Mouse (Mus musculus) neural tube, embryonic 12.5 days (tissue): ENCODE results near the gene Rbpjl. TPM values are rescaled to one million over a fixed set of nuclear protein-coding genes. Genes with fewer than 3 reads are reported as not detected.

Source experiments
- ATAC-seq: fragments of 200-750 bp; cut with Nextera tagmentation; 2 replicates; pipeline ENCODE4 v1.8.0; 2017; ENCODE audit warnings: low read depth, mild to moderate bottlenecking, moderate TSS enrichment, moderate library complexity; ENCODE audit not compliant: low FRiP score
- H3K27ac ChIP-seq: fragments of 300-500 bp; sonication (generic); 2 replicates; pipeline ENCODE4 v1.5.1; 2016
- H3K27me3 ChIP-seq: fragments of 300-500 bp; sonication (generic); replicated peaks from 2 replicates; pipeline ENCODE4 v1.6.1; 2016; ENCODE audit warnings: mild to moderate bottlenecking
- H3K36me3 ChIP-seq: fragments of 300-500 bp; sonication (generic); 2 replicates; pipeline ENCODE4 v1.6.1; 2016; ENCODE audit warnings: mild to moderate bottlenecking
- H3K4me1 ChIP-seq: fragments of 300-500 bp; sonication (generic); 2 replicates; pipeline ENCODE4 v1.6.1; 2016
- H3K4me2 ChIP-seq: fragments of 300-500 bp; sonication (generic); replicated peaks from 2 replicates; pipeline ENCODE4 v1.6.1; 2016; ENCODE audit warnings: mild to moderate bottlenecking
- H3K4me3 ChIP-seq: fragments of 300-500 bp; sonication (generic); 2 replicates; pipeline ENCODE4 v1.5.1; 2016
- H3K9ac ChIP-seq: fragments of 300-500 bp; sonication (generic); 2 replicates; pipeline ENCODE4 v1.6.1; 2016; ENCODE audit warnings: mild to moderate bottlenecking
- H3K9me3 ChIP-seq: fragments of 300-500 bp; sonication (generic); 2 replicates; pipeline ENCODE4 v1.6.1; 2016; ENCODE audit warnings: mild to moderate bottlenecking
- WGBS: fragments of 180-500 bp; shearing (Covaris S2); methylation state at CpG from one replicate; pipeline ENCODE4 v1.1.7; 2016; 5-methylcytosine and 5-hydroxymethylcytosine counted together
- polyA plus RNA-seq: library from polyadenylated mRNA; unstranded; fragments of >200 nt; fragmentation: Nextera tagmentation; extraction: Ambion mirVana; gene quantifications from 2 replicates; pipeline ENCODE4 v1.2.1, GENCODE M21; 2016

Rbpjl gene
- polyA plus RNA-seq, 1 experiment from 2014 or later = 0.13 TPM

DNA sequence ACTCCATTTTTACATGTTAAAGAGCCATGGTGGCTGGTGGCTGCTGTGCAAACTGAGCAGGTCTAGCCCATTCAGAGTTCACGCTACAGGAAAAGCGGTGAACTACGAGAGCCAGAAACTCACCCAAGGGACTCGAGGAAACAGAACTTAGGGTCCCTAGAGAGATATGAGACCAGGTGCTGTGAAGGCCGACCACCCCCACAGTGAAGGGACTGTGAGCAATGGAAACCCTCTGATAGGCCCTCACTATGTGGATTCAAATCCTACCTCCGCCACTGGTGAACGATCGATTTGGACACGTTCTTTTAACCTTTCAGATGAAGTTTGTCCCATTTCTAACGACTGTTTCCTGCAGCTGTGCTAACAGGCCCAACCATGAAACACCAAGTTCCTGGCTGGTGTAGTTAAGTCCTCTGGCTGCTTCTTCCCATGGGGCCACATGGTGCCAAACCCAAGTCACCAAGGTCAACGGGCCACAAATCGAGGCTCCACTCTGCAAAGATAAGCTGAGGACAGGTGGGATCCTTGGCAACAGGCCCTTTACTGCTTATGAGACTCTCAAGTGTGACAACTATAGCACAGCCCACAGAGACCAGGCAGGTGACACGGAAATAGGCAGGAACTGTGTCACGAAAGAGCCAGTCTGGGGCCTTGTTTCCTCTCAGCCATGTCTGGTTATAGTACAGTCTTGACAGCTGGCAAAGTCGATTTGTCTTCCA lies 19.9 kb downstream of the Rbpjl start:
- H3K4me2 ChIP-seq = no peak overlapping the region
- no peak overlapping the region for H3K4me3 ChIP-seq
- no peaks in the 10 kb centered on the region for H3K9me3 ChIP-seq
- ATAC-seq = no peak
- 91% methylated on average over 15 of the region's 15 CpGs for WGBS
- no peaks in the 10 kb centered on the region for H3K27me3 ChIP-seq
- H3K27ac ChIP-seq = no peak overlapping the region
- no peaks in the 10 kb centered on the region for H3K36me3 ChIP-seq
- no peak overlapping the region for H3K9ac ChIP-seq
- no peaks in the 10 kb centered on the region for H3K4me1 ChIP-seq

DNA sequence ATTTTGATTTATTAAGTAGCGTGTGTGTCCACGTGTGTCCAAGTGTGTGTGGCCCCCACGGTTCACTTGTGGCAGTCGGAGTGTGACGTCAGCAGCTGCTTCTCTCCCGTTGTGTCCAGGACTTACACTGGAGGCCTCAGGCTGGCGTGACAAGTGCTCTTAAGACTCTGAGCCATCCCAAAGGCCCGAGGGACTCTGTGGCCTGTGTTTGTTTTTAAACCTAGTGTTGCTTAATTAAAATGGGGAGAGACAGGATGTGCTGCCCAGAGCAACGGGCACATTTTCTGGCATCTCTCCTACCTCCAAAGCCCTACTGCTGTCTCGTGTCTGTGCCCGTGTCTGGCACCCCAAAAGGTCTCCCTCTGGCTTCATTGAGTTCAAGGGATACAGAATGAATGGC lies 20.5 kb downstream of the Rbpjl start:
- no peak overlapping the region for H3K9ac ChIP-seq
- H3K4me1 ChIP-seq = no peaks in the 10 kb centered on the region
- no peak overlapping the region for H3K4me2 ChIP-seq
- no peaks in the 10 kb centered on the region for H3K9me3 ChIP-seq
- no peaks in the 10 kb centered on the region for H3K36me3 ChIP-seq
- 87% methylated on average over 11 of the region's 11 CpGs for WGBS
- H3K4me3 ChIP-seq = no peak overlapping the region
- H3K27me3 ChIP-seq = no peaks in the 10 kb centered on the region
- H3K27ac ChIP-seq = no peak overlapping the region
- ATAC-seq = no peak

DNA sequence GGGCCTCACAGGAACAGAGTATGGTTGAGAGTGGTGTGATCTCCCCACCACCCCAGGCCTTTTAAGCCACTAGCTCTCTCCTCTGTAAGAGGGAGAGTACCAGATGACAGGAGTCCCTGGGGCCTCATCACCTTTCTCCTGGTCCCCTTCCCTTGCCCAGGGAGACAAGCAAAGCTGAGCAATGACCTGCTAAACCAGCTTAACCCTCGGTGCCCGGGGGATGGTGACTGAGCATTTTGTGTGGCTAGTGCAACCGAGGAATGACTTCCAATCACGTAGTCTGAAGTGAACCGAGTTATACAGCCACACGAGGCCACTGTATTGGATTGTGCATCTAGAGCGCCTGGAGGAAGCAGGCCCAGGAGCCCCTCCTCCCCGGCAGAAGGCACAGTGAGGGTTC lies 21.5 kb downstream of the Rbpjl start:
- H3K4me3 ChIP-seq = no peak overlapping the region
- H3K4me1 ChIP-seq = no peaks in the 10 kb centered on the region
- no peaks in the 10 kb centered on the region for H3K27me3 ChIP-seq
- no peak overlapping the region for H3K4me2 ChIP-seq
- H3K36me3 ChIP-seq = no peaks in the 10 kb centered on the region
- no peak overlapping the region for H3K9ac ChIP-seq
- 84% methylated on average over 8 of the region's 8 CpGs for WGBS
- H3K27ac ChIP-seq = no peak overlapping the region
- no peaks in the 10 kb centered on the region for H3K9me3 ChIP-seq
- ATAC-seq = no peak

DNA sequence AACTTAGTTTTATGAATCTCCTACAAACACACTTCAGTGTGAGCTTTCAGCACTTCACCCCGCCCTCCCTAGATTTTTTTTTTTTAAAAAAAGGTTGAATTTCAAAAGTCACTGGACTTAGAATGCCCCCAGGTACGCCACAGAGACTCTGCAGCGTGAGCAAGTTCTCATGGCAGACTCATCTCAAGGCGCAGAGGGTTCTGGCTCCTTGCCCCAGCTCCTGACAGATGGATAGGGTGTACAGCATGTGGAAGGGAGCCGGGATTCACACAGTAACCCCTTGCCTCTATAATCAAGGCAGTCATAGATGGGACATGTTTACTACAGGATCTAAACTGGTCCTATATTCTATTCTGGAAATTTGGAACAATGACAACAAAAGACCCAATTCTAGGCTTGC lies 22.5 kb downstream of the Rbpjl start:
- Histone ChIP-seq H3K4me1 (no peaks in the 10 kb centered on the region), H3K9ac (no peak overlapping the region), H3K4me3 (no peak overlapping the region), H3K4me2 (no peak overlapping the region), H3K9me3 (no peaks in the 10 kb centered on the region), H3K27ac (no peak overlapping the region), H3K27me3 (no peaks in the 10 kb centered on the region), H3K36me3 (no peaks in the 10 kb centered on the region)
- ATAC-seq = no peak
- 92% methylated on average over 5 of the region's 5 CpGs for WGBS

DNA sequence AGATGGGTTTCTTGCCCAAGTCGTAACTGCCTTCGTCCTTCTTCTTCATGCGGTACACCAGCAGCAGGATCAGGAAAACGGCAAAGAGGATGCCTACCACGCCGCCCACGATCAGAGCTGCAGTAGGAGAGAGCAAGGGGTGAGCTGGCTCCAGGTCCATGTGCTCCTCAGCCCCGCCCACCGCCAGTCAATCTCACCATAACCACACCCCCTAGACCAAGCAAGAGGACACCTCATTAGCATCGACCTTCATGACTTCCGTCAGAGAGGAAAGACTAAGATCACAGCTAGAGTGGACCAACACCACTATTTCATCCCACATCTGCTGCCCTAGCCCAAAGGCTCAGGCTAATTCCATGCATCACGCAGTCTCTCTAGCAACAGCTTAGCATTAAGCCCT lies 23.2 kb downstream of the Rbpjl start:
- no peak overlapping the region for H3K4me2 ChIP-seq
- H3K9ac ChIP-seq = no peak overlapping the region
- no peaks in the 10 kb centered on the region for H3K9me3 ChIP-seq
- WGBS = 29% methylated on average over 12 of the region's 12 CpGs
- H3K27me3 ChIP-seq = no peaks in the 10 kb centered on the region
- H3K4me1 ChIP-seq = no peaks in the 10 kb centered on the region
- no peaks in the 10 kb centered on the region for H3K36me3 ChIP-seq
- H3K4me3 ChIP-seq = no peak overlapping the region
- H3K27ac ChIP-seq = no peak overlapping the region
- ATAC-seq = no peak

DNA sequence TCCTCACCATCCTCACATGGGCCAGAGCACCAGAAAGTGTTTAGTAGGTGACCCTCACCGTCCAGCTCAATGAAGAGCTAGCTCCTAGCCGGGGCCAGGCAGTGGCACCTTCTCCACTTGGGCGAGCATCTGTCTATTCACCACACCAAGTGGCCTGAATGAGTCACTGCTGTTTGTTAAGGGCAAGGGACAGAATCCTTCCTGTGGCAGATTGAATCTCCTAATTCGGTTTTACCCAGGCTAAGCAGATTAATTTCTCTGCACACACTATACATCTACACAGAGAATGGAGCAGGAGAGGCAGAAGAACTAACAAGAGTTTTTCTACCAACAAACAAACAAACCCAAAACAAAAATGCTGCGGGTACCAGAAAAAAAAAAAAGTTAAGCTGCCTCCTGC lies 24.0 kb downstream of the Rbpjl start:
- Histone ChIP-seq H3K4me2 (no peak overlapping the region), H3K27me3 (no peaks in the 10 kb centered on the region), H3K4me3 (no peak overlapping the region), H3K36me3 (no peaks in the 10 kb centered on the region), H3K27ac (no peak overlapping the region), H3K4me1 (no peaks in the 10 kb centered on the region), H3K9me3 (no peaks in the 10 kb centered on the region), H3K9ac (no peak overlapping the region)
- WGBS = 87% methylated on average over 5 of the region's 5 CpGs
- no peak for ATAC-seq

DNA sequence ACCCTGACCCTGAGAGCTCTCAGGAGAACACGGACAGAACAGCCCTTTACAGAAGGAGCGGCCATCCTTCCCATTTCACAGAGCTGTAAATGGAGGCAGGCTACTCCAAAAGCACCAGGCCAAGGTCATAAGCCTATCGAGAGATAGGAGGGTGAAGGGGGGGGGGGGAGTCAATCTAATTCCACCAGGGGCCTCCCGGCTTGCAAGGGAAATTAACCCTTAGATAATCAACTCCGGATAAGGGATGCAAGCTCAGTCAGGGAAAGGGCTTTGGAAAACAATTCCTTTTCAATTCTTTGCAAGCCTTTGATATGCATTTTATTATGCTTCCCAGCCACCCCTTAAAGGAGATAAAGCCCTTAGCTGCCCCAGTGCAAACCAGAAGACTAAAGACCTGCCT lies 25.5 kb downstream of the Rbpjl start:
- WGBS = 35% methylated on average over 5 of the region's 5 CpGs

DNA sequence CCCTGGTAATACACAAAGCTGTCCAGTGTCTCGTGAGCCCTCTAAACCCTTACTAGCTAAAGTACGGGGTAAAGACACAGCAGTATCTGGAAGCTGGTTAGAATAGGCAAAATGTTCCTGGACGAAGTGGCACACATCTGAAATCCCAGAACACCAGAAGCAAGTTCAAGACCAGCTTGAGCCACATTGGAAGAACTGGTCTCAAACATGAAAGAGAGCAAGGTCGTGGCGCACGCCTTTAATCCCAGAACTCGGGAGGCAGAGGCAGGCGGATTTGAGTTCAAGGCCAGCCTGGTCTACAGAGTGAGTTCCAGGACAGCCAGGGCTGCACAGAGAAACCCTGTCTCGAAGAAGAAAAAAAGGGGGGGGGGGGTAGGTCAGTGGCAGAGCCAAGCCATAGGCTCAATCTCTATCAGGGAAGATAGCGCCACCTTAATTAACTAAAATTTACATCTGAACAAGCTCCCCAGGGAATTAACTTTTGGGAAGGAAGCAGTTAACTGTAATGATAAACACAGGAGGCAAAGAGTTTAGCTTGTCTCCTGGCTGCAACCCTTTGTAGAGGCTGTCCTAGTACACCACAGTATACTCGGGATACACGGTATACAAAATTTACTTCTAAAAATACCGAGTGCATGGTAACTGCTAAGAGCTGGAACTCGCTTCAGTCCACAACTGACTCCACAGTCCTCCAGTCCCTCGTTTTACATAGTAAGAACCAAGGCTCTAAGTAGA lies 27.1 kb downstream of the Rbpjl start:
- Histone ChIP-seq H3K27me3 (no peaks in the 10 kb centered on the region), H3K4me3 (no peak overlapping the region), H3K9ac (no peak overlapping the region), H3K4me2 (no peak overlapping the region), H3K9me3 (no peaks in the 10 kb centered on the region), H3K4me1 (peaks cover 8% of the 10 kb centered on the region; the same call in 1 of the 2 replicates), H3K27ac (no peak overlapping the region), H3K36me3 (no peaks in the 10 kb centered on the region)
- WGBS = 41% methylated on average over 15 of the region's 15 CpGs
- ATAC-seq = no peak

More for the DNA sequence above, 25.5 kb downstream of the Rbpjl start:
- Histone ChIP-seq H3K4me2 (no peak overlapping the region), H3K27ac (no peak overlapping the region), H3K4me3 (no peak overlapping the region), H3K36me3 (no peaks in the 10 kb centered on the region), H3K27me3 (no peaks in the 10 kb centered on the region), H3K4me1 (peaks cover 8% of the 10 kb centered on the region; the same call in 1 of the 2 replicates), H3K9me3 (no peaks in the 10 kb centered on the region), H3K9ac (no peak overlapping the region)
- ATAC-seq = no peak

DNA sequence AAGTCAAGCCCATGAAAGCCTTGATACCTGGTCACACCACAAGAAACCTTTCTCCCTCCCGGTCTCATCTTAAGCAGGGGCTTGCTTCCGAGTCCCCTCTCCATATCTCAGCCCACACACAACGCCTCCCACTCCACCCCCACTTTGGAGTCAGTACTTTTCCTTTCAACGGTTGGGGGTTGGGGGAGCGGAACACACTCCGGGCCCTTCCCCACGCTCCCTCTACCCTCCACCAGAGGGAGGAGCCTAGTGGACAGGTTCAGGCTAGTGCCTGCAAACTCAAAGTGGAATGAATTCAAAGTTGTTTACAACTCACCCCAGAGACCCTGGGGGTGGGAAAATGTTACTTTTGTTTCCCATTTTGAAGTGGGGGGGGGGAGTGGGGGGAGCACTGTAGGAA lies 27.8 kb downstream of the Rbpjl start:
- no peaks in the 10 kb centered on the region for H3K9me3 ChIP-seq
- H3K4me2 ChIP-seq = no peak overlapping the region
- no peak overlapping the region for H3K4me3 ChIP-seq
- peaks cover 8% of the 10 kb centered on the region; the same call in 1 of the 2 replicates for H3K4me1 ChIP-seq
- 13% methylated on average over 7 of the region's 7 CpGs for WGBS
- ATAC-seq = no peak
- H3K9ac ChIP-seq = no peak overlapping the region
- no peak overlapping the region for H3K27ac ChIP-seq
- no peaks in the 10 kb centered on the region; the same call in 1 of the 2 replicates for H3K27me3 ChIP-seq
- H3K36me3 ChIP-seq = no peaks in the 10 kb centered on the region

DNA sequence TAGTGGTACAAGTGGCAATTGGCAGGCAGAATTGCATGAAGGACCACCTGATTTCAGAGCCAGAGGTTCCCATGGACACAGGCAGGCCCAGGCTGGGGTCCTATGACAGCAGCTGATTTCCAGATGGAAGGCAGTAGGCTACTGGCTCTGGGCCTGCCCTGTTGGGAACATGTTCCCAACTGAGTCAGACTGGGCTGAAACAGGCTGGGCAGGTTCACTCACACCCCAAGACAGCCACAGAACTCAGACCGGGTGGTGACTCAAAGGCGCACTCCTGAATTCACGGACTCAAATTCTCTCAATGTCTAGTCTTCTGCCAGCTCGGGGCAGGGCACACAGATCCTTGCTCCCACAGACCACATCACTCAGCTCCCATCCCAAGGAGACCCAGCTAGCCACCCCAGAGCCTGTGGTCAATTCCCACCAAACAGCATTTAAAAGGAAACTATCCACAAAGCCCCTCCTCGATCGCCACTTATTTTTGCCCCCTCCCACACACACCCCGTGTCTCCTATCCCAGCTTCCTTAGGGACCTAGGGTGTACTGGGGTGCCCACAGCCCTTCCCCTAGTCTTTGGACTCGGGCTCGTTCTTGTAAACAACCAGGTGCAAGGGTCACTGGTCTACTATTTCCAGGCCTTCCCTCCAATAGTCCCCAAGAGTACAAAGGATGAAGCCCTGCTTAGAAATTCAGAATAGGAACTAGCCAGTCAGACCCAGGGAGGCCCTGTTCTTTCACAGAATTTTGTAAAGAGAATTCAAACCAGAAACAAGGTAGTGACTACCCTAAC lies 28.9 kb downstream of the Rbpjl start:
- Histone ChIP-seq H3K4me3 (no peak overlapping the region), H3K27me3 (no peaks in the 10 kb centered on the region; the same call in 1 of the 2 replicates), H3K27ac (no peak overlapping the region), H3K9me3 (no peaks in the 10 kb centered on the region), H3K4me2 (no peak overlapping the region), H3K9ac (no peak overlapping the region), H3K36me3 (no peaks in the 10 kb centered on the region), H3K4me1 (peaks cover 8% of the 10 kb centered on the region; the same call in 1 of the 2 replicates)
- no peak for ATAC-seq
- 65% methylated on average over 9 of the region's 9 CpGs for WGBS

DNA sequence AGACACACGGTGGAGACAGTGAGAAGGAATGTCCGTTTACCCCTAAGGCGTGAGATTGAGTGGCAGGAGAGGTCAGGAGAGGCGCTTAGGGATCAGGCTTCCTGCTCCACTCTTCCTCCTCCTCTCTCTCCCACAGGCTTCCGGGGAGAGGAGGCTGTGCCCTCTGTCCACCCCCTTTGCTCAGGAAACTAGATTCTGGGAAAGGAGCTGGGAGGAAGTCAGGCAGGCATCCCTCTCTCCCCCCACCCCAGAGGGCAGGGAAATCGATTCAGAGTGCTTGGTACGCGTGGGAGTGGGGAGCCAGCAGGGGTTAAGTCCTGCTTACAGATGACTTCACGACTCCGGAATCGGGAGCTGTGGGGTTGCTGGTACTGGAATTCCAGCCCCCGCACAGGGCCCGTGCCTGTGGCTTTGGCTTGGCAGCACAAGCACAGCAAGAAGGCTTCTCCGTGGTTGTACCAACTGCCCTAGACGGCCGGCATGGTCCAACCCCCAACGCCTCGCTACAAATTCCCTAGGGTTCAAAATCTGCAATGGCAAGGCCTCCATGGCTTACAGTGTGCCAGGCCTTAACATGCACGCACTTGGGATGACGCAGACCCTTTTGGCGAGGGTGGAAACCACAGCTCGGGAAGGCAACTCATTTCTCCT lies 29.7 kb downstream of the Rbpjl start:
- Histone ChIP-seq H3K4me3 (no peak overlapping the region), H3K4me1 (peaks cover 8% of the 10 kb centered on the region; the same call in 1 of the 2 replicates), H3K4me2 (no peak overlapping the region), H3K27me3 (no peaks in the 10 kb centered on the region; the same call in 1 of the 2 replicates), H3K9me3 (no peaks in the 10 kb centered on the region), H3K27ac (no peak overlapping the region), H3K9ac (no peak overlapping the region), H3K36me3 (no peaks in the 10 kb centered on the region)
- WGBS = 37% methylated on average over 22 of the region's 22 CpGs
- ATAC-seq = no peak
